In genomic region chr3:121844658-121845057, GRCm38 (mm10) we compare ENCODE assay signal across 21 mouse cellular contexts. TPM values are rescaled to one million over a fixed set of nuclear protein-coding genes. Genes with fewer than 3 reads are reported as not detected.
DNase-seq lines count a peak whose midpoint lies in the region; ATAC-seq lines count a peak whose summit lies in the region.
"Had no signal": no experiment of that assay in that cellular context is flagged by ENCODE, and none has a peak within 500 bp of the region (broad histone marks: within the 10 kb centered on the region; RNA-seq: fewer than 3 reads in every experiment).

No protein-coding gene starts in this region.

- H3K4me1 ChIP-seq in kidney, embryonic 15.5 days, result peaks cover 7% of the 10 kb centered on the region
- H3K4me1 ChIP-seq in liver, embryonic 13.5 days (replicated peaks), result peaks cover 8% of the 10 kb centered on the region; the same call in 1 of the 2 replicates
- H3K4me1 ChIP-seq: embryonic facial prominence, embryonic 12.5 days; forebrain, embryonic 15.5 days had no signal

- no peaks in the 10 kb centered on the region for H3K36me3 ChIP-seq in kidney, embryonic 15.5 days
- no peaks in the 10 kb centered on the region for H3K36me3 ChIP-seq in liver, embryonic 13.5 days
- H3K36me3 ChIP-seq: embryonic facial prominence, embryonic 12.5 days; forebrain, embryonic 15.5 days; heart, embryonic 10.5 days had no signal

- no peak overlapping the region for H3K4me2 ChIP-seq in kidney, embryonic 15.5 days
- no peak overlapping the region for H3K4me2 ChIP-seq in liver, embryonic 13.5 days
- H3K4me2 ChIP-seq: embryonic facial prominence, embryonic 12.5 days; forebrain, embryonic 15.5 days had no signal

- ATAC-seq in kidney, embryonic 15.5 days (replicated peaks; ENCODE audit: low FRiP score), result peak; percentile 82
- ATAC-seq in liver, embryonic 13.5 days (ENCODE audit: low read depth), result 0 out of 2 replicates have a peak, but pooled peaks have one; percentile 15
- ATAC-seq: activated CD4-positive, CD25-positive, alpha-beta regulatory T cell, adult 4 months; forebrain, embryonic 15.5 days; hindbrain, postnatal 0 days; Patski had no signal

- intact Hi-C loops in heart, postnatal 36 days (cut with DNase I), result no loop called here

- no peak overlapping the region for H3K27ac ChIP-seq in kidney, embryonic 15.5 days
- no peak overlapping the region for H3K27ac ChIP-seq in liver, embryonic 13.5 days
- H3K27ac ChIP-seq: embryonic facial prominence, embryonic 12.5 days; forebrain, embryonic 15.5 days; heart, embryonic 10.5 days; hindbrain, postnatal 0 days had no signal

- WGBS in kidney, embryonic 15.5 days, result 70% methylated on average over 6 of the region's 6 CpGs
- 76% methylated on average over 6 of the region's 6 CpGs for WGBS in liver, embryonic 13.5 days (ENCODE audit: insufficient replicate concordance)

- peak; percentile 68 for DNase-seq in heart, adult 11 months
- no peak for DNase-seq in heart, postnatal 36 days
- no peak for DNase-seq in kidney, adult 11 months
- DNase-seq in liver, embryonic 13.5 days, result no peak
- no peak for DNase-seq in liver
- DNase-seq in cerebellum, postnatal 36 days, result no peak
- DNase-seq in left cerebral cortex, adult 11 months (ENCODE audit: low spot score), result no peak
- DNase-seq: adrenal gland, postnatal 14 days; cerebellum, adult 11-12 months; cerebellum, adult 9-11 months; embryo, embryonic 11 days; gastrocnemius, postnatal 36 days; heart, adult 18-20 months; heart, postnatal 10 days had no signal

- no peak overlapping the region for H3K4me3 ChIP-seq in kidney, embryonic 15.5 days (replicated peaks)
- no peak overlapping the region for H3K4me3 ChIP-seq in liver, embryonic 13.5 days (replicated peaks)
- H3K4me3 ChIP-seq: embryonic facial prominence, embryonic 12.5 days; forebrain, embryonic 15.5 days; heart, embryonic 10.5 days had no signal

- H3K9ac ChIP-seq in kidney, embryonic 15.5 days, result no peak overlapping the region
- no peak overlapping the region for H3K9ac ChIP-seq in liver, embryonic 13.5 days
- H3K9ac ChIP-seq: embryonic facial prominence, embryonic 12.5 days; forebrain, embryonic 15.5 days had no signal

- no peaks in the 10 kb centered on the region for H3K9me3 ChIP-seq in kidney, embryonic 15.5 days (replicated peaks)
- no peaks in the 10 kb centered on the region for H3K9me3 ChIP-seq in liver, embryonic 13.5 days (replicated peaks)
- H3K9me3 ChIP-seq: embryonic facial prominence, embryonic 12.5 days; forebrain, embryonic 15.5 days; heart, embryonic 10.5 days had no signal

- H3K27me3 ChIP-seq in kidney, embryonic 15.5 days, result no peaks in the 10 kb centered on the region
- no peaks in the 10 kb centered on the region for H3K27me3 ChIP-seq in liver, embryonic 13.5 days
- H3K27me3 ChIP-seq: embryonic facial prominence, embryonic 12.5 days; forebrain, embryonic 15.5 days; Patski had no signal

RNA-seq across cellular contexts. Expression of gene Abcd3, which starts 29.6 kb away (rescaled TPM):
- total RNA-seq in heart, postnatal 36 days (2021), result 10 to 100 TPM; 94.6 to 98.6 TPM
- polyA plus RNA-seq in kidney, embryonic 15.5 days (2015; fragmentation: Nextera tagmentation; extraction: Ambion mirVana), result 65.3 and 67.2 TPM in 2 replicates
- polyA plus RNA-seq in liver, embryonic 13.5 days (2015; fragmentation: Nextera tagmentation; extraction: Ambion mirVana), result 20.7 and 27.9 TPM in 2 replicates
